ENCODE assay signal across 23 mouse cellular contexts in genomic region chr1:59520226-59520837, GRCm38 (mm10). TPM values are rescaled to one million over a fixed set of nuclear protein-coding genes. Genes with fewer than 3 reads are reported as not detected.
DNase-seq lines count a peak whose midpoint lies in the region; ATAC-seq and TF ChIP-seq lines count a peak whose summit lies in the region.
"Had no signal": no experiment of that assay in that cellular context is flagged by ENCODE, and none has a peak within 500 bp of the region (broad histone marks: within the 10 kb centered on the region; RNA-seq: fewer than 3 reads in every experiment).

No protein-coding gene starts in this region.

- peak; percentile 16 for DNase-seq in gastrocnemius, adult 18-20 months (ENCODE audit: low spot score)
- DNase-seq in gastrocnemius, postnatal 36 days, result no peak
- no peak for DNase-seq in midbrain, embryonic 10.5 days (ENCODE audit: low spot score)
- no peak for DNase-seq in MN1 (ENCODE audit: low spot score)
- DNase-seq: adrenal gland, postnatal 10 days; B cell, adult 2 months; cerebellum, adult 11-12 months; cerebellum, postnatal 36 days; gastrocnemius, postnatal 25 days; heart, postnatal 14 days; right cerebral cortex, postnatal 14 days; thymus, postnatal 14 days had no signal

- H3K4me3 ChIP-seq in midbrain, embryonic 10.5 days, result no peak overlapping the region
- H3K4me3 ChIP-seq in midbrain, embryonic 16.5 days (ENCODE audit: low read depth, low read length), result no peak overlapping the region
- no peak overlapping the region for H3K4me3 ChIP-seq in intestine, embryonic 16.5 days (ENCODE audit: low read length)
- no peak overlapping the region for H3K4me3 ChIP-seq in myocyte
- H3K4me3 ChIP-seq: erythroblast, embryonic 14.5 days; forebrain, embryonic 15.5 days; megakaryocyte, embryonic 14.5 days; neural tube, embryonic 12.5 days had no signal

- no peak for ATAC-seq in midbrain, embryonic 16.5 days
- ATAC-seq in intestine, embryonic 16.5 days, result peak; percentile 81
- no peak for ATAC-seq in megakaryocyte, adult 5-6 weeks (ENCODE audit: poor library complexity, severe bottlenecking)
- ATAC-seq: forebrain, embryonic 15.5 days; hindbrain, postnatal 0 days had no signal

- H3K27ac ChIP-seq in midbrain, embryonic 10.5 days (replicated peaks), result peak overlapping the region; percentile 38
- H3K27ac ChIP-seq in midbrain, embryonic 16.5 days (ENCODE audit: low read length), result no peak overlapping the region
- H3K27ac ChIP-seq in intestine, embryonic 16.5 days (ENCODE audit: low read length), result peak overlapping the region; percentile 38; the same call in 1 of the 2 replicates
- H3K27ac ChIP-seq: forebrain, embryonic 15.5 days; hindbrain, postnatal 0 days; liver, embryonic 14.5 days; neural tube, embryonic 12.5 days had no signal

- WGBS in midbrain, embryonic 10.5 days, result 63% methylated on average over 11 of the region's 11 CpGs
- 57% methylated on average over 11 of the region's 11 CpGs for WGBS in midbrain, embryonic 16.5 days
- 26% methylated on average over 11 of the region's 11 CpGs for WGBS in intestine, embryonic 16.5 days

- H3K36me3 ChIP-seq in midbrain, embryonic 10.5 days, result no peaks in the 10 kb centered on the region
- no peaks in the 10 kb centered on the region for H3K36me3 ChIP-seq in midbrain, embryonic 16.5 days (ENCODE audit: control insufficient read depth, insufficient read depth, low read length)
- H3K36me3 ChIP-seq in intestine, embryonic 16.5 days (ENCODE audit: control insufficient read depth, insufficient read depth, low read length), result no peaks in the 10 kb centered on the region
- H3K36me3 ChIP-seq in myocyte (ENCODE audit: control insufficient read depth, insufficient read depth), result no peaks in the 10 kb centered on the region
- H3K36me3 ChIP-seq: forebrain, embryonic 15.5 days; neural tube, embryonic 12.5 days had no signal

- H3K4me2 ChIP-seq in midbrain, embryonic 16.5 days (ENCODE audit: low read length), result no peak overlapping the region
- no peak overlapping the region for H3K4me2 ChIP-seq in intestine, embryonic 16.5 days (ENCODE audit: low read depth, low read length)
- peak overlapping the region; percentile 1 for H3K4me2 ChIP-seq in myocyte (ENCODE audit: low read depth)
- H3K4me2 ChIP-seq: forebrain, embryonic 15.5 days; heart, embryonic 11.5 days; neural tube, embryonic 12.5 days had no signal

- TF ChIP-seq POLR2A in myocyte (IDR thresholded peaks at IDR 0.05; ENCODE audit: insufficient read length, low read depth), result no peak

- H3ac ChIP-seq in myocyte (ENCODE audit: control insufficient read depth, insufficient read length), result no peak overlapping the region

- no peak overlapping the region for H3K9ac ChIP-seq in midbrain, embryonic 16.5 days (ENCODE audit: low read depth, low read length)
- no peak overlapping the region for H3K9ac ChIP-seq in intestine, embryonic 16.5 days (ENCODE audit: low read depth, low read length)
- H3K9ac ChIP-seq: forebrain, embryonic 15.5 days; liver, embryonic 14.5 days; neural tube, embryonic 12.5 days had no signal

- peaks cover 77% of the 10 kb centered on the region for H3K4me1 ChIP-seq in midbrain, embryonic 10.5 days
- peaks cover 21% of the 10 kb centered on the region for H3K4me1 ChIP-seq in midbrain, embryonic 16.5 days (ENCODE audit: control insufficient read depth, insufficient read depth, low read length)
- peaks cover 21% of the 10 kb centered on the region for H3K4me1 ChIP-seq in intestine, embryonic 16.5 days (ENCODE audit: control insufficient read depth, insufficient read depth, low read length)

- H3K27me3 ChIP-seq in midbrain, embryonic 10.5 days (ENCODE audit: low read depth, poor library complexity, severe bottlenecking), result no peaks in the 10 kb centered on the region
- H3K27me3 ChIP-seq in midbrain, embryonic 16.5 days (ENCODE audit: control insufficient read depth, insufficient read depth, low read depth, low read length), result no peaks in the 10 kb centered on the region
- no peaks in the 10 kb centered on the region for H3K27me3 ChIP-seq in intestine, embryonic 16.5 days (replicated peaks; ENCODE audit: control insufficient read depth, insufficient read depth, low read length)
- H3K27me3 ChIP-seq in myocyte (ENCODE audit: control insufficient read depth, insufficient read depth, insufficient read length), result no peaks in the 10 kb centered on the region
- H3K27me3 ChIP-seq: forebrain, embryonic 15.5 days; neural tube, embryonic 12.5 days had no signal

- no peaks in the 10 kb centered on the region for H3K9me3 ChIP-seq in midbrain, embryonic 10.5 days (replicated peaks)
- H3K9me3 ChIP-seq in midbrain, embryonic 16.5 days (replicated peaks; ENCODE audit: control insufficient read depth, low read length, poor library complexity, severe bottlenecking), result no peaks in the 10 kb centered on the region
- no peaks in the 10 kb centered on the region for H3K9me3 ChIP-seq in intestine, embryonic 16.5 days (ENCODE audit: control insufficient read depth, low read length)
- H3K9me3 ChIP-seq: forebrain, embryonic 15.5 days; megakaryocyte, embryonic 14.5 days; neural tube, embryonic 12.5 days had no signal

- H3K79me2 ChIP-seq in myocyte (ENCODE audit: control insufficient read depth, insufficient read depth), result no peaks in the 10 kb centered on the region

- intact Hi-C loops in gastrocnemius, postnatal 36 days (cut with DNase I), result loop anchor here (5.0 kb wide), 1 partner anchor 52 kb away; no protein-coding TSS in a partner anchor

TF ChIP-seq in myocyte, 11 proteins besides CTCF, POLR2A, EP300 and RAD21:
- TF ChIP-seq USF1 (IDR thresholded peaks at IDR 0.05; ENCODE audit: low read depth), result no peak
- TF ChIP-seq TCF12 (IDR thresholded peaks at IDR 0.05; ENCODE audit: insufficient read depth, poor library complexity, severe bottlenecking), result no peak
- TF ChIP-seq MYOG (IDR thresholded peaks at IDR 0.05; ENCODE audit: control insufficient read depth in 1 of 3, insufficient read depth in 1 of 3, insufficient read length in 2 of 3, low read depth in 2 of 3), result no peak
- no peak for TF ChIP-seq POLR2AphosphoS2 (IDR thresholded peaks at IDR 0.05; ENCODE audit: insufficient read length, low read depth)
- TF ChIP-seq SRF (IDR thresholded peaks at IDR 0.05; ENCODE audit: control insufficient read depth, insufficient read length, low read depth), result no peak
- TF ChIP-seq TCF3 (IDR thresholded peaks at IDR 0.05; ENCODE audit: insufficient read length, low read depth), result no peak
- no peak for TF ChIP-seq MAX (IDR thresholded peaks at IDR 0.05; ENCODE audit: low read depth)
- TF ChIP-seq REST (IDR thresholded peaks at IDR 0.05; ENCODE audit: insufficient read depth, insufficient read length), result no peak
- TF ChIP-seq MYOD1 (IDR thresholded peaks at IDR 0.05; ENCODE audit: control insufficient read depth in 1 of 3, insufficient read length in 2 of 3, low read depth in 2 of 3), result no peak
- no peak for TF ChIP-seq CEBPB (IDR thresholded peaks at IDR 0.05; ENCODE audit: insufficient read depth, poor library complexity, severe bottlenecking)
- no peak for TF ChIP-seq E2F4 (IDR thresholded peaks at IDR 0.05; ENCODE audit: insufficient read depth)

RNA-seq across cellular contexts. Expression of gene Gm973, which starts 4.3 kb away (rescaled TPM):
- total RNA-seq in gastrocnemius, adult 18-20 months (2021), result 1 to 10 TPM in 1 of 2 experiments, under 1 TPM in 1; 0.87 to 1.4 TPM
- total RNA-seq in gastrocnemius, postnatal 36 days (2021), result under 1 TPM in 1 of 2 experiments, not detected in 1; 0.25 TPM
- polyA plus RNA-seq in midbrain, embryonic 10.5 days (2016; fragmentation: Nextera tagmentation; extraction: Ambion mirVana), result 9.0 and 9.4 TPM in 2 replicates
- polyA plus RNA-seq in midbrain, embryonic 16.5 days (2015; fragmentation: Nextera tagmentation; extraction: Ambion mirVana), result 11.8 and 14.1 TPM in 2 replicates
- polyA plus RNA-seq in intestine, embryonic 16.5 days (2015; fragmentation: Nextera tagmentation; extraction: Ambion mirVana), result 0.37 and 0.49 TPM in 2 replicates
- polyA plus RNA-seq in myocyte (2012; fragmentation: generic; extraction: Trizol), result not detected
- total RNA-seq in megakaryocyte, adult 5-6 weeks (2015), result 0.47 and 2.9 TPM in 2 replicates
- 2.8 and 9.0 TPM in 2 replicates for total RNA-seq in megakaryocyte, adult 5-6 weeks (2017)
- polyA plus RNA-seq: erythroblast, embryonic 14.5 days had no signal

RNA-seq across cellular contexts. Expression of gene Fzd7, which starts 38.1 kb away (rescaled TPM):
- total RNA-seq in gastrocnemius, adult 18-20 months (2021), result 10 to 100 TPM; 25.9 to 52.4 TPM
- total RNA-seq in gastrocnemius, postnatal 36 days (2021), result 10 to 100 TPM; 27.9 to 41.0 TPM
- polyA plus RNA-seq in midbrain, embryonic 10.5 days (2016; fragmentation: Nextera tagmentation; extraction: Ambion mirVana), result 5.9 and 8.6 TPM in 2 replicates
- 2.6 and 3.2 TPM in 2 replicates for polyA plus RNA-seq in midbrain, embryonic 16.5 days (2015; fragmentation: Nextera tagmentation; extraction: Ambion mirVana)
- polyA plus RNA-seq in intestine, embryonic 16.5 days (2015; fragmentation: Nextera tagmentation; extraction: Ambion mirVana), result 3.4 and 3.8 TPM in 2 replicates
- polyA plus RNA-seq in myocyte (2012; fragmentation: generic; extraction: Trizol), result 16.4 TPM
- total RNA-seq in megakaryocyte, adult 5-6 weeks (2015), result 4.7 and 5.9 TPM in 2 replicates
- total RNA-seq in megakaryocyte, adult 5-6 weeks (2017), result 3.2 and 3.9 TPM in 2 replicates
